Mouse (Mus musculus): ENCODE measurements at regions not wholly inside any gene's neighbourhood (a gene's known extent, or its start where the extent isn't known, plus 50 kb on each side); places are given as distances from the start of the nearest gene placed in this dataset.

- no peaks in the 10 kb centered on the region for H3K9me3 ChIP-seq (ENCODE audit: control insufficient read depth, low read length)
- H3K4me1 ChIP-seq (replicated peaks; ENCODE audit: control insufficient read depth, insufficient read depth, low read length): no peaks in the 10 kb centered on the region
- no peak overlapping the region for H3K27ac ChIP-seq (ENCODE audit: low read length)
- H3K27me3 ChIP-seq (replicated peaks; ENCODE audit: control insufficient read depth, insufficient read depth, low read length): no peaks in the 10 kb centered on the region
- whole genome bisulfite sequencing: 95% methylated on average over 3 of the region's 3 CpGs
- no peak for ATAC-seq
- H3K36me3 ChIP-seq (ENCODE audit: control insufficient read depth, insufficient read depth): no peaks in the 10 kb centered on the region
- no peak overlapping the region for H3K4me2 ChIP-seq (ENCODE audit: low read length)
- no peak overlapping the region for H3K4me3 ChIP-seq (replicated peaks; ENCODE audit: low read length)
- H3K9ac ChIP-seq (replicated peaks; ENCODE audit: low read depth, low read length): no peak overlapping the region
These were observed 273.4 kb downstream of the Tdrd3 start for GRCm38 (mm10) chr14:87689866-87690265.

GRCm38 (mm10) chr14:87736456-87736855 lies 320.0 kb downstream of the Tdrd3 start:
- Histone ChIP-seq H3K4me2 (ENCODE audit: low read length) (no peak overlapping the region), H3K27ac (ENCODE audit: low read length) (no peak overlapping the region), H3K36me3 (ENCODE audit: control insufficient read depth, insufficient read depth) (no peaks in the 10 kb centered on the region), H3K9me3 (ENCODE audit: control insufficient read depth, low read length) (no peaks in the 10 kb centered on the region), H3K4me3 (replicated peaks; ENCODE audit: low read length) (no peak overlapping the region), H3K4me1 (replicated peaks; ENCODE audit: control insufficient read depth, insufficient read depth, low read length) (no peaks in the 10 kb centered on the region), H3K9ac (replicated peaks; ENCODE audit: low read depth, low read length) (no peak overlapping the region), H3K27me3 (replicated peaks; ENCODE audit: control insufficient read depth, insufficient read depth, low read length) (no peaks in the 10 kb centered on the region)
- 82% methylated on average over 1 of the region's 1 CpGs for WGBS
- no peak for ATAC-seq

- Histone ChIP-seq H3K27me3 (replicated peaks; ENCODE audit: control insufficient read depth, insufficient read depth, low read length) (no peaks in the 10 kb centered on the region), H3K4me3 (replicated peaks; ENCODE audit: low read length) (no peak overlapping the region), H3K27ac (ENCODE audit: low read length) (no peak overlapping the region), H3K36me3 (ENCODE audit: control insufficient read depth, insufficient read depth) (no peaks in the 10 kb centered on the region), H3K9me3 (ENCODE audit: control insufficient read depth, low read length) (no peaks in the 10 kb centered on the region), H3K9ac (replicated peaks; ENCODE audit: low read depth, low read length) (no peak overlapping the region), H3K4me2 (ENCODE audit: low read length) (no peak overlapping the region), H3K4me1 (replicated peaks; ENCODE audit: control insufficient read depth, insufficient read depth, low read length) (0 out of 2 replicates have a peak, but pooled peaks cover 5% of the 10 kb centered on the region)
- ATAC-seq: peak; percentile 61
- WGBS: 18% methylated on average over 8 of the region's 8 CpGs
These were observed 329.1 kb downstream of the Tdrd3 start for GRCm38 (mm10) chr14:87745524-87745923.

GRCm38 (mm10) chr14:87746011-87746410 lies 329.6 kb downstream of the Tdrd3 start:
- 32% methylated on average over 5 of the region's 5 CpGs for WGBS
- H3K9ac ChIP-seq (replicated peaks; ENCODE audit: low read depth, low read length): no peak overlapping the region
- no peak overlapping the region for H3K4me3 ChIP-seq (replicated peaks; ENCODE audit: low read length)
- no peaks in the 10 kb centered on the region for H3K27me3 ChIP-seq (replicated peaks; ENCODE audit: control insufficient read depth, insufficient read depth, low read length)
- 0 out of 2 replicates have a peak, but pooled peaks cover 5% of the 10 kb centered on the region for H3K4me1 ChIP-seq (replicated peaks; ENCODE audit: control insufficient read depth, insufficient read depth, low read length)
- no peak overlapping the region for H3K4me2 ChIP-seq (ENCODE audit: low read length)
- ATAC-seq: no peak
- no peaks in the 10 kb centered on the region for H3K36me3 ChIP-seq (ENCODE audit: control insufficient read depth, insufficient read depth)
- no peak overlapping the region for H3K27ac ChIP-seq (ENCODE audit: low read length)
- H3K9me3 ChIP-seq (ENCODE audit: control insufficient read depth, low read length): no peaks in the 10 kb centered on the region

- no peak overlapping the region for H3K9ac ChIP-seq (replicated peaks; ENCODE audit: low read depth, low read length)
- no peaks in the 10 kb centered on the region for H3K9me3 ChIP-seq (ENCODE audit: control insufficient read depth, low read length)
- 4% methylated on average over 3 of the region's 3 CpGs for WGBS
- H3K27me3 ChIP-seq (replicated peaks; ENCODE audit: control insufficient read depth, insufficient read depth, low read length): no peaks in the 10 kb centered on the region
- H3K4me2 ChIP-seq (ENCODE audit: low read length): no peak overlapping the region
- H3K27ac ChIP-seq (ENCODE audit: low read length): no peak overlapping the region
- H3K4me1 ChIP-seq (replicated peaks; ENCODE audit: control insufficient read depth, insufficient read depth, low read length): 0 out of 2 replicates have a peak, but pooled peaks cover 5% of the 10 kb centered on the region
- no peaks in the 10 kb centered on the region for H3K36me3 ChIP-seq (ENCODE audit: control insufficient read depth, insufficient read depth)
- ATAC-seq: peak; percentile 72
- no peak overlapping the region for H3K4me3 ChIP-seq (replicated peaks; ENCODE audit: low read length)
These were observed 332.6 kb downstream of the Tdrd3 start for GRCm38 (mm10) chr14:87749068-87749467.

- H3K36me3 ChIP-seq (ENCODE audit: control insufficient read depth, insufficient read depth): no peaks in the 10 kb centered on the region
- no peak overlapping the region for H3K4me2 ChIP-seq (ENCODE audit: low read length)
- peaks cover 6% of the 10 kb centered on the region; the same call in 1 of the 2 replicates for H3K4me1 ChIP-seq (replicated peaks; ENCODE audit: control insufficient read depth, insufficient read depth, low read length)
- H3K9me3 ChIP-seq (ENCODE audit: control insufficient read depth, low read length): no peaks in the 10 kb centered on the region
- H3K27ac ChIP-seq (ENCODE audit: low read length): no peak overlapping the region
- H3K9ac ChIP-seq (replicated peaks; ENCODE audit: low read depth, low read length): no peak overlapping the region
- H3K4me3 ChIP-seq (replicated peaks; ENCODE audit: low read length): no peak overlapping the region
- ATAC-seq: 0 out of 2 replicates have a peak, but pooled peaks have one; percentile 24
- H3K27me3 ChIP-seq (replicated peaks; ENCODE audit: control insufficient read depth, insufficient read depth, low read length): no peaks in the 10 kb centered on the region
These were observed 333.3 kb downstream of the Tdrd3 start for GRCm38 (mm10) chr14:87749762-87750161.

- no peak overlapping the region for H3K27ac ChIP-seq (ENCODE audit: low read length)
- H3K9ac ChIP-seq (replicated peaks; ENCODE audit: low read depth, low read length): no peak overlapping the region
- H3K4me1 ChIP-seq (replicated peaks; ENCODE audit: control insufficient read depth, insufficient read depth, low read length): peaks cover 8% of the 10 kb centered on the region; the same call in 1 of the 2 replicates
- 63% methylated on average over 3 of the region's 3 CpGs for WGBS
- no peak overlapping the region for H3K4me2 ChIP-seq (ENCODE audit: low read length)
- no peaks in the 10 kb centered on the region for H3K9me3 ChIP-seq (ENCODE audit: control insufficient read depth, low read length)
- peak; percentile 45; the same call in 1 of the 2 replicates for ATAC-seq
- H3K4me3 ChIP-seq (replicated peaks; ENCODE audit: low read length): no peak overlapping the region
- no peaks in the 10 kb centered on the region for H3K36me3 ChIP-seq (ENCODE audit: control insufficient read depth, insufficient read depth)
- H3K27me3 ChIP-seq (replicated peaks; ENCODE audit: control insufficient read depth, insufficient read depth, low read length): no peaks in the 10 kb centered on the region
These were observed 334.3 kb downstream of the Tdrd3 start for GRCm38 (mm10) chr14:87750665-87751170.

- H3K4me2 ChIP-seq (ENCODE audit: low read length): no peak overlapping the region
- WGBS: 41% methylated on average over 4 of the region's 4 CpGs
- no peaks in the 10 kb centered on the region for H3K9me3 ChIP-seq (ENCODE audit: control insufficient read depth, low read length)
- H3K27me3 ChIP-seq (replicated peaks; ENCODE audit: control insufficient read depth, insufficient read depth, low read length): no peaks in the 10 kb centered on the region
- no peak overlapping the region for H3K4me3 ChIP-seq (replicated peaks; ENCODE audit: low read length)
- ATAC-seq: peak; percentile 61
- no peak overlapping the region for H3K9ac ChIP-seq (replicated peaks; ENCODE audit: low read depth, low read length)
- no peaks in the 10 kb centered on the region for H3K36me3 ChIP-seq (ENCODE audit: control insufficient read depth, insufficient read depth)
- H3K4me1 ChIP-seq (replicated peaks; ENCODE audit: control insufficient read depth, insufficient read depth, low read length): peaks cover 4% of the 10 kb centered on the region; the same call in 1 of the 2 replicates
- no peak overlapping the region for H3K27ac ChIP-seq (ENCODE audit: low read length)
These were observed 338.3 kb downstream of the Tdrd3 start for GRCm38 (mm10) chr14:87754744-87755143.

- peak; percentile 63 for ATAC-seq
These were observed 359.0 kb downstream of the Tdrd3 start for GRCm38 (mm10) chr14:87775332-87775890.

GRCm38 (mm10) chr14:87799803-87800202 lies 383.4 kb downstream of the Tdrd3 start:
- no peaks in the 10 kb centered on the region for H3K36me3 ChIP-seq (ENCODE audit: control insufficient read depth, insufficient read depth)
- no peak overlapping the region for H3K27ac ChIP-seq (ENCODE audit: low read length)
- H3K4me2 ChIP-seq (ENCODE audit: low read length): no peak overlapping the region
- H3K4me1 ChIP-seq (replicated peaks; ENCODE audit: control insufficient read depth, insufficient read depth, low read length): no peaks in the 10 kb centered on the region
- 90% methylated on average over 1 of the region's 1 CpGs for WGBS
- no peak overlapping the region for H3K4me3 ChIP-seq (replicated peaks; ENCODE audit: low read length)
- no peaks in the 10 kb centered on the region for H3K9me3 ChIP-seq (ENCODE audit: control insufficient read depth, low read length)
- no peak for ATAC-seq
- H3K9ac ChIP-seq (replicated peaks; ENCODE audit: low read depth, low read length): no peak overlapping the region
- no peaks in the 10 kb centered on the region for H3K27me3 ChIP-seq (replicated peaks; ENCODE audit: control insufficient read depth, insufficient read depth, low read length)

More at GRCm38 (mm10) chr14:87775332-87775890, 359.0 kb downstream of the Tdrd3 start:
- Histone ChIP-seq H3K4me1 (replicated peaks; ENCODE audit: control insufficient read depth, insufficient read depth, low read length) (peaks cover 4% of the 10 kb centered on the region), H3K4me3 (replicated peaks; ENCODE audit: low read length) (no peak overlapping the region), H3K27ac (ENCODE audit: low read length) (no peak overlapping the region), H3K27me3 (replicated peaks; ENCODE audit: control insufficient read depth, insufficient read depth, low read length) (no peaks in the 10 kb centered on the region), H3K9ac (replicated peaks; ENCODE audit: low read depth, low read length) (no peak overlapping the region), H3K36me3 (ENCODE audit: control insufficient read depth, insufficient read depth) (no peaks in the 10 kb centered on the region), H3K9me3 (ENCODE audit: control insufficient read depth, low read length) (no peaks in the 10 kb centered on the region), H3K4me2 (ENCODE audit: low read length) (no peak overlapping the region)

Measured in forebrain, embryonic 16.5 days (tissue).